Mouse (Mus musculus) midbrain, embryonic 10.5 days (tissue): Measurements from ENCODE around the gene Immp2l. TPM values are rescaled to one million over a fixed set of nuclear protein-coding genes. Genes with fewer than 3 reads are reported as not detected.
"Not testable (repeated sequence)": the region's sequence is repeated elsewhere in the genome, so short reads cannot be mapped to it uniquely, and the experiment has no call there.

ENCODE experiments used
- DNase-seq: peaks from one replicate; pipeline ENCODE4 v3.0.0-alpha.2; 2017; ENCODE audit warnings: low spot score
- H3K27ac ChIP-seq: fragments of 300-500 bp; sonication (generic); replicated peaks from 2 replicates; pipeline ENCODE4 v1.5.1; 2016; ENCODE audit warnings: mild to moderate bottlenecking
- H3K27me3 ChIP-seq: fragments of 300-500 bp; sonication (generic); 2 replicates; pipeline ENCODE4 v1.6.1; 2016; ENCODE audit warnings: low read depth, mild to moderate bottlenecking; ENCODE audit not compliant: poor library complexity, severe bottlenecking
- H3K36me3 ChIP-seq: fragments of 300-500 bp; sonication (generic); 2 replicates; pipeline ENCODE4 v1.6.1; 2016; ENCODE audit warnings: mild to moderate bottlenecking, moderate library complexity
- H3K4me1 ChIP-seq: fragments of 300-500 bp; sonication (generic); 2 replicates; pipeline ENCODE4 v1.6.1; 2016
- H3K4me3 ChIP-seq: fragments of 300-500 bp; sonication (generic); 2 replicates; pipeline ENCODE4 v1.5.1; 2016; ENCODE audit warnings: mild to moderate bottlenecking, moderate library complexity
- H3K9me3 ChIP-seq: fragments of 300-500 bp; sonication (generic); replicated peaks from 2 replicates; pipeline ENCODE4 v1.6.1; 2016; ENCODE audit warnings: mild to moderate bottlenecking
- WGBS: fragments of 180-500 bp; shearing (Covaris S2); methylation state at CpG from one replicate; pipeline ENCODE4 v1.1.7; 2016; 5-methylcytosine and 5-hydroxymethylcytosine counted together
- polyA plus RNA-seq: library from polyadenylated mRNA; unstranded; fragments of >200 nt; fragmentation: Nextera tagmentation; extraction: Ambion mirVana; gene quantifications from 2 replicates; pipeline ENCODE4 v1.2.1, GENCODE M21; 2016

Immp2l gene
- polyA plus RNA-seq, 1 experiment from 2014 or later = 12.0 TPM

- Histone ChIP-seq H3K4me3 (no peak overlapping the region), H3K27me3 (no peaks in the 10 kb centered on the region), H3K36me3 (no peaks in the 10 kb centered on the region), H3K9me3 (no peaks in the 10 kb centered on the region), H3K27ac (no peak overlapping the region), H3K4me1 (no peaks in the 10 kb centered on the region)
- 87% methylated on average over 2 of the region's 2 CpGs for WGBS
- no peak for DNase-seq
These were observed 815.4 kb downstream of the Immp2l start for GRCm38 (mm10) chr12:41839241-41839640.

GRCm38 (mm10) chr12:41842694-41843329 lies 818.9 kb downstream of the Immp2l start:
- Histone ChIP-seq H3K4me3 (no peak overlapping the region), H3K27me3 (no peaks in the 10 kb centered on the region), H3K4me1 (no peaks in the 10 kb centered on the region), H3K27ac (no peak overlapping the region), H3K9me3 (no peaks in the 10 kb centered on the region), H3K36me3 (no peaks in the 10 kb centered on the region)
- 88% methylated on average over 6 of the region's 6 CpGs for WGBS
- DNase-seq = no peak

GRCm38 (mm10) chr12:41851896-41852470 lies 828.1 kb downstream of the Immp2l start:
- 91% methylated on average over 7 of the region's 7 CpGs for WGBS
- Histone ChIP-seq H3K36me3 (no peaks in the 10 kb centered on the region), H3K4me1 (0 out of 2 replicates have a peak, but pooled peaks cover 2% of the 10 kb centered on the region), H3K9me3 (no peaks in the 10 kb centered on the region), H3K27ac (no peak overlapping the region), H3K27me3 (no peaks in the 10 kb centered on the region), H3K4me3 (no peak overlapping the region)
- no peak for DNase-seq

GRCm38 (mm10) chr12:41859652-41860051 lies 835.8 kb downstream of the Immp2l start:
- H3K27me3 ChIP-seq, H3K36me3 ChIP-seq, H3K4me1 ChIP-seq, H3K9me3 ChIP-seq, H3K4me3 ChIP-seq, DNase-seq, H3K27ac ChIP-seq: not testable (repeated sequence)
- WGBS = 39% methylated on average over 5 of the region's 5 CpGs

GRCm38 (mm10) chr12:41868317-41868716 lies 844.4 kb downstream of the Immp2l start:
- DNase-seq = no peak
- H3K27me3 ChIP-seq = no peaks in the 10 kb centered on the region
- H3K27ac ChIP-seq = no peak overlapping the region
- no peaks in the 10 kb centered on the region for H3K4me1 ChIP-seq
- H3K36me3 ChIP-seq = no peaks in the 10 kb centered on the region
- 90% methylated on average over 2 of the region's 2 CpGs for WGBS
- H3K4me3 ChIP-seq = no peak overlapping the region
- H3K9me3 ChIP-seq = peaks cover 6% of the 10 kb centered on the region

GRCm38 (mm10) chr12:41874015-41874414 lies 850.1 kb downstream of the Immp2l start:
- no peaks in the 10 kb centered on the region for H3K4me1 ChIP-seq
- H3K9me3 ChIP-seq = no peaks in the 10 kb centered on the region
- H3K36me3 ChIP-seq = no peaks in the 10 kb centered on the region
- DNase-seq = no peak
- no peaks in the 10 kb centered on the region for H3K27me3 ChIP-seq
- H3K27ac ChIP-seq = no peak overlapping the region
- 92% methylated on average over 2 of the region's 2 CpGs for WGBS
- H3K4me3 ChIP-seq = no peak overlapping the region

GRCm38 (mm10) chr12:41877292-41877959 lies 853.5 kb downstream of the Immp2l start:
- DNase-seq = no peak
- Histone ChIP-seq H3K27me3 (no peaks in the 10 kb centered on the region), H3K9me3 (no peaks in the 10 kb centered on the region), H3K36me3 (no peaks in the 10 kb centered on the region), H3K4me1 (no peaks in the 10 kb centered on the region), H3K27ac (no peak overlapping the region), H3K4me3 (no peak overlapping the region)
- WGBS = 80% methylated on average over 5 of the region's 5 CpGs

GRCm38 (mm10) chr12:41878493-41878892 lies 854.6 kb downstream of the Immp2l start:
- no peak overlapping the region for H3K4me3 ChIP-seq
- WGBS = 84% methylated on average over 3 of the region's 3 CpGs
- H3K4me1 ChIP-seq = no peaks in the 10 kb centered on the region
- no peak for DNase-seq
- H3K9me3 ChIP-seq = no peaks in the 10 kb centered on the region
- no peaks in the 10 kb centered on the region for H3K27me3 ChIP-seq
- H3K36me3 ChIP-seq = no peaks in the 10 kb centered on the region
- no peak overlapping the region for H3K27ac ChIP-seq

- DNase-seq = no peak
- Histone ChIP-seq H3K36me3 (no peaks in the 10 kb centered on the region), H3K27me3 (no peaks in the 10 kb centered on the region), H3K4me1 (no peaks in the 10 kb centered on the region), H3K27ac (no peak overlapping the region), H3K9me3 (no peaks in the 10 kb centered on the region), H3K4me3 (no peak overlapping the region)
- 93% methylated on average over 1 of the region's 1 CpGs for WGBS
These were observed 855.1 kb downstream of the Immp2l start for GRCm38 (mm10) chr12:41878972-41879371.

- no peak overlapping the region for H3K4me3 ChIP-seq
- H3K4me1 ChIP-seq = no peaks in the 10 kb centered on the region
- no peaks in the 10 kb centered on the region for H3K27me3 ChIP-seq
- H3K36me3 ChIP-seq = no peaks in the 10 kb centered on the region
- H3K9me3 ChIP-seq = no peaks in the 10 kb centered on the region
- 82% methylated on average over 1 of the region's 1 CpGs for WGBS
- no peak overlapping the region for H3K27ac ChIP-seq
- no peak for DNase-seq
These were observed 855.5 kb downstream of the Immp2l start for GRCm38 (mm10) chr12:41879412-41879811.

- Histone ChIP-seq H3K4me1 (no peaks in the 10 kb centered on the region), H3K27ac (no peak overlapping the region), H3K9me3 (no peaks in the 10 kb centered on the region), H3K4me3 (no peak overlapping the region), H3K36me3 (no peaks in the 10 kb centered on the region), H3K27me3 (no peaks in the 10 kb centered on the region)
- 89% methylated on average over 3 of the region's 3 CpGs for WGBS
- no peak for DNase-seq
These were observed 856.9 kb downstream of the Immp2l start for GRCm38 (mm10) chr12:41880833-41881232.

GRCm38 (mm10) chr12:41908011-41908410 lies 884.1 kb downstream of the Immp2l start:
- Histone ChIP-seq H3K9me3 (no peaks in the 10 kb centered on the region), H3K27ac (no peak overlapping the region), H3K27me3 (no peaks in the 10 kb centered on the region), H3K4me1 (no peaks in the 10 kb centered on the region), H3K36me3 (no peaks in the 10 kb centered on the region), H3K4me3 (no peak overlapping the region)
- 83% methylated on average over 1 of the region's 1 CpGs for WGBS
- DNase-seq = no peak

GRCm38 (mm10) chr12:41911626-41912025 lies 887.7 kb downstream of the Immp2l start:
- no peaks in the 10 kb centered on the region for H3K4me1 ChIP-seq
- WGBS = 95% methylated on average over 3 of the region's 3 CpGs
- H3K27me3 ChIP-seq = no peaks in the 10 kb centered on the region
- no peak overlapping the region for H3K4me3 ChIP-seq
- H3K36me3 ChIP-seq = no peaks in the 10 kb centered on the region
- DNase-seq = no peak
- H3K27ac ChIP-seq = no peak overlapping the region
- H3K9me3 ChIP-seq = no peaks in the 10 kb centered on the region
